Mouse (Mus musculus): ENCODE data around the gene Gm3476.
"Not testable (repeated sequence)": the region's sequence is repeated elsewhere in the genome, so short reads cannot be mapped to it uniquely, and the experiment has no call there.

Gene Gm3476

DNA sequence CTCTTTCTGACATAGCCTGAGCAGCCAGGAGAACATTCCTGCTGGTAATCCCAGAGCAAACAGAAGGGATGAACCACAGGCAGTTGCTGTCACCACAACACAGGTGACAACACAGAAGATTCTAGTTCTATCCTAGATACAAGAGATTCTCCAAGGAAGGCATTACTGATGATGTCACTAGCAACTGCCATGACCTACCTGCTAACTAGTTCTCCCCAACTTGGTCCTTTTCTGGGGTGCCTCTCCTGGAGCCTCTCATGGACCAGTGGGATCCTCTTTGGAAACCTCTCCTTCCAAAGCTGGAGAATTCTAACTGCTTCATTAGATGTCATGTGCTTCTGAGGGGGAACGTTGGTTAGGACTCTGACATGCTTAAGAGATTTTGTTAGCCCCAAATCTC, at the start of gene Gm3476:
TSS of gene Gm3476 (minus strand) at position 101 of the 400 bp plus-strand sequence.
- in situ Hi-C loops (cut with MboI; ENCODE audit: unreplicated experiment in 2 of 2) = not testable (repeated sequence)

DNA sequence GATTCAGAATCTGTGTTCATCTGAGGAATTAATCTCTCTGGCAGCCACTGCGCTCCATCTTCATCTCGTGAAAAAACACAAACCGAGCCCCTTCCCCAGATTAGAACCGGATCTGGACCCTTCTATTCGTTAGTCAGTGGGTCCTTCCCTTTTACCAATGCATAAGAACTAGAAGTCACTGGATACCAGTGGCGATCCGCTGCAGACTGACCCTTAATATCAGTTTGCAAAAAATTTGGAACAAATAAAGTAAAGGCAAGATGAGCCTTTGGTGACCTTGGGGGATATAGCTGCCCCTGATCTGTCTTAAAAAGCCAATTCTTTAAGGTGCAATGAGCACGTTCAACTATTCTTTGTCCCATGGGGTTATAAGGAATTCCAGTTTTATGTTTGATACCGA, 37.9 kb upstream of the Gm3476 start:
- in situ Hi-C loops (cut with MboI; ENCODE audit: unreplicated experiment in 2 of 2) = not testable (repeated sequence)

DNA sequence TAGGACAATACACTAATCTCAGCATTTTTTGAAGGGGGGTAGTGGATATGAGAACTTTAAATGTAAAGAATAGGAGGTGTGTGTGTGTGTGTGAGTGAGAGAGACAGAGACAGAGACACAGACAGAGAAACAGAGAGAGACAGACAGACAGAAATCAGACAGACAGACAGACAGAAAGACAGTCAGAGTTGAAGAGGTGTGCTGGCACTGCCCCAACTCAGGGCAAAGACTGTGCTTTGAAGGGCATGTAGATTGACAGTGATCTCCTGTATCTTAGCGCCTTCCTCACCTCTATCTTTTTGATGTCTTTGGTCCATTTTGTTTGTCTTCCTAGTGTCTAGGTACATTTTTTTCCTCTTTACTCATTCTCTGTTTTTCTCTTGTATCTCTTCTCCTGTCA, 35.5 kb upstream of the Gm3476 start:
- in situ Hi-C loops (cut with MboI; ENCODE audit: unreplicated experiment in 2 of 2) = not testable (repeated sequence)

DNA sequence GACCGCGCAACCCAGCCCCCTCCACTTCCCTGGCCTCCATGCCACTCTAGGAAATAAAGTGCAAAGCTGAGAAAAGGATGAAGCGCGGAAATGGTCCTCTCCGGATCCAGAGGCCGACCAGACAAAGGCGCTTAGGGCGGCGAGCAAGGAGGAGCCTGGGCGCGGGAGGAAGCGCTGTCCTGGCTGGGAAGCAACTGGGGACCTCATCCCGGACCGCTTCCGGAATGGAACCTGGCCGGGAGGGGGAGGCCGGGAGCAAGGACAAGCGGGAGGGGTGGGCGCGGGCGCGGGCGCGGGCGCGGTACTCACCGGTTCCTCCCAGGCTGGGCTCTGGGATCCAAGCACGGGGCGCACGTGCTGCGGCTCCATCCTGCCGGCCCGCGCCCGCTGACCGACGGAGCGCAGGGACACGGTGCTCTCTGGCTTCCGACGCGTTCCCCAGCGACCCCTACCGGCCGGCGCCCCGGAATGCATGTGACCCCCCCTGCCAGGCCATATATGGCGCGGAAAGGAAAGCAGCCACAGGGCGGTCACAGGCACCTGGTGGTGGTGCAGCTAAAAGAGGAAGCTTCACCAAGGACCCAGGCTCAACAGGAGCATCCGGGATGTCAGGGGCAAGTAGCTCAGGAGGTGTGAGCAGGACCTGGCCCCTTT, 17.2 kb downstream of the Gm3476 start, which contains the start of gene Gm3468:
TSS of gene Gm3468 (minus strand) at position 394 of the 654 bp plus-strand sequence.
- in situ Hi-C loops (cut with MboI; ENCODE audit: unreplicated experiment in 2 of 2) = not testable (repeated sequence)

DNA sequence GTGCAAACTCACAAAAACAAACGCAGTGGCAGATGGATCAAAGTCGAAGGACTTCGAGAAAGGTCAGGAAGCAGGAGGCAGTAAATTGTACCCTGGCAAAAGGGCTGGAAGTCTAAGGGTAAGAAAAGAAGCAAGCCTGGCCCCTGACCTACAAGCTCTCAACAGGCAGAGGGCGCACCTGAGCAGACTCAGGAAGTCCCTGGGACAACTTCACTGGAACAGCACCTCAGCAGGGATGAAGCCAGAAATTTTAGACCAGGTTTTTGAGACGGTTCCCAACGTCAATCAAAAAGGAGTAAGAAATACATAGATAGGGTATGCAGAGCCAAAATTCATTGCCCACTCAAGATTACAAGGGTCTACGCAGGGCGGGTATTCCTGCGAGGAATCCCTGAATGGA, 18.1 kb downstream of the Gm3476 start:
- in situ Hi-C loops (cut with MboI; ENCODE audit: unreplicated experiment in 2 of 2) = not testable (repeated sequence)

DNA sequence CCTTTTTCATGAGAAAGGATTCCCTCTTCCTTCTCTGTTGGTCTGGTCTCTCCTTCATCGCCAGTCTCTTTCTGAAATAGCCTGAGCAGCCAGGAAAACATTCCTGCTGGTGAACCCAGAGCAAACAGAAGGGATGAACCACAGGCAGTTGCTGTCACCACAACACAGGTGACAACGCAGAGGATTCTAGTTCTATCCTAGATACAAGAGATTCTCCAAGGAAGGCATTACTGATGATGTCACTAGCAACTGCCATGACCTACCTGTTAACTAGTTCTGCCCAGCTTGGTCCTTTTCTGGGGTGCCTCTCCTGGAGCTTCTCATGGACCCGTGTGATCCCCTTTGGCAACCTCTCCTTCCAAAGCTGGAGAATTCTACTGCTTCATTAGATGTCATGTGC, 31.8 kb downstream of the Gm3476 start, which contains the start of gene Gm8206:
TSS of gene Gm8206 (minus strand) at position 101 of the 400 bp plus-strand sequence.
- in situ Hi-C loops (cut with MboI; ENCODE audit: unreplicated experiment in 2 of 2) = not testable (repeated sequence)

DNA sequence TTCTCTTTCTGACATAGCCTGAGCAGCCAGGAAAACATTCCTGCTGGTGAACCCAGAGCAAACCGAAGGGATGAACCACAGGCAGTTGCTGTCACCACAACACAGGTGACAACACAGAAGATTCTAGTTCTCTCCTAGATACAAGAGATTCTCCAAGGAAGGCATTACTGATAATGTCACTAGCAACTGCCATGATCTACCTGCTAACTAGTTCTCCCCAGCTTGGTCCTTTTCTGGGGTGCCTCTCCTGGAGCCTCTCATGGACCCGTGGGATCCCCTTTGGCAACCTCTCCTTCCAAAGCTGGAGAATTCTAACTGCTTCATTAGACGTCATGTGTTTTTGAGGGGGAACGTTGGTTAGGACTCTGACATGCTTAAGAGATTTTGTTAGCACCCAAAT, 67.4 kb downstream of the Gm3476 start, which contains the start of gene Gm6337:
TSS of gene Gm6337 (minus strand) at position 101 of the 400 bp plus-strand sequence.
- in situ Hi-C loops (cut with MboI; ENCODE audit: unreplicated experiment in 2 of 2) = not testable (repeated sequence)

Data from v-Abl transformed pro-B cells (cell line).